Mouse (Mus musculus): Measurements from ENCODE around the gene Clasp2. TPM values are rescaled to one million over a fixed set of nuclear protein-coding genes. Genes with fewer than 3 reads are reported as not detected.
"Not testable (repeated sequence)": the region's sequence is repeated elsewhere in the genome, so short reads cannot be mapped to it uniquely, and the experiment has no call there.

Clasp2 gene
- total and polyA plus RNA-seq, 2 experiments, result 2.6 to 17.4 TPM

GRCm38 (mm10) chr9:113762389-113762788 is 21.1 kb downstream of the Clasp2 start:
- no peak overlapping the region for H3K27ac ChIP-seq (replicated peaks; ENCODE audit: insufficient read depth, low read depth, low read length)
- no peaks in the 10 kb centered on the region for H3K27me3 ChIP-seq (ENCODE audit: control insufficient read depth, insufficient read depth, low read length)
- no peaks in the 10 kb centered on the region for H3K79me2 ChIP-seq (ENCODE audit: control insufficient read depth, insufficient read depth, low read length)
- no peak for DNase-seq (ENCODE audit: extremely low read depth, low read depth, low spot score)
- TF ChIP-seq CTCF (IDR thresholded peaks at IDR 0.05; ENCODE audit: low read depth, low read length), result no peak
- no peaks in the 10 kb centered on the region for H3K4me1 ChIP-seq (ENCODE audit: control insufficient read depth, insufficient read depth, low read length)
- peaks cover 2% of the 10 kb centered on the region; the same call in 1 of the 2 replicates for H3K36me3 ChIP-seq (ENCODE audit: control insufficient read depth, insufficient read depth, low read length)
- no peak overlapping the region for H3K4me3 ChIP-seq (ENCODE audit: insufficient read depth, low read depth, low read length)
- no peak overlapping the region for H3K9ac ChIP-seq (ENCODE audit: low read depth, low read length)
- WGBS, result 94% methylated on average over 6 of the region's 6 CpGs

- WGBS, result 40% methylated on average over 4 of the region's 4 CpGs
- Histone ChIP-seq H3K36me3 (ENCODE audit: control insufficient read depth, insufficient read depth, low read length) (peaks cover 2% of the 10 kb centered on the region; the same call in 1 of the 2 replicates), H3K27ac (replicated peaks; ENCODE audit: insufficient read depth, low read depth, low read length) (no peak overlapping the region), H3K4me1 (ENCODE audit: control insufficient read depth, insufficient read depth, low read length) (no peaks in the 10 kb centered on the region), H3K79me2 (ENCODE audit: control insufficient read depth, insufficient read depth, low read length) (no peaks in the 10 kb centered on the region), H3K9ac (ENCODE audit: low read depth, low read length) (no peak overlapping the region), H3K4me3 (ENCODE audit: insufficient read depth, low read depth, low read length) (no peak overlapping the region), H3K27me3 (ENCODE audit: control insufficient read depth, insufficient read depth, low read length) (no peaks in the 10 kb centered on the region)
- DNase-seq (ENCODE audit: extremely low read depth, low read depth, low spot score), result no peak
- TF ChIP-seq CTCF (IDR thresholded peaks at IDR 0.05; ENCODE audit: low read depth, low read length) (no peak), POLR2A (IDR thresholded peaks at IDR 0.05; ENCODE audit: extremely low read depth, insufficient read depth, low read length) (no peak)
These were observed 21.9 kb downstream of the Clasp2 start for GRCm38 (mm10) chr9:113763123-113763522.

- Histone ChIP-seq H3K4me1 (ENCODE audit: control insufficient read depth, insufficient read depth, low read length) (no peaks in the 10 kb centered on the region), H3K79me2 (ENCODE audit: control insufficient read depth, insufficient read depth, low read length) (0 out of 2 replicates have a peak, but pooled peaks cover 2% of the 10 kb centered on the region), H3K27ac (replicated peaks; ENCODE audit: insufficient read depth, low read depth, low read length) (no peak overlapping the region), H3K27me3 (ENCODE audit: control insufficient read depth, insufficient read depth, low read length) (no peaks in the 10 kb centered on the region), H3K36me3 (ENCODE audit: control insufficient read depth, insufficient read depth, low read length) (peaks cover 3% of the 10 kb centered on the region; the same call in 1 of the 2 replicates), H3K4me3 (ENCODE audit: insufficient read depth, low read depth, low read length) (no peak overlapping the region), H3K9ac (ENCODE audit: low read depth, low read length) (no peak overlapping the region)
- TF ChIP-seq CTCF (IDR thresholded peaks at IDR 0.05; ENCODE audit: low read depth, low read length) (no peak), POLR2A (IDR thresholded peaks at IDR 0.05; ENCODE audit: extremely low read depth, insufficient read depth, low read length) (no peak)
- no peak for DNase-seq (ENCODE audit: extremely low read depth, low read depth, low spot score)
- 80% methylated on average over 4 of the region's 4 CpGs for WGBS
These were observed 29.4 kb downstream of the Clasp2 start for GRCm38 (mm10) chr9:113770640-113771039.

GRCm38 (mm10) chr9:113780863-113781262 is 39.6 kb downstream of the Clasp2 start:
- Histone ChIP-seq H3K79me2 (ENCODE audit: control insufficient read depth, insufficient read depth, low read length) (no peaks in the 10 kb centered on the region), H3K27me3 (ENCODE audit: control insufficient read depth, insufficient read depth, low read length) (no peaks in the 10 kb centered on the region), H3K27ac (replicated peaks; ENCODE audit: insufficient read depth, low read depth, low read length) (no peak overlapping the region), H3K4me1 (ENCODE audit: control insufficient read depth, insufficient read depth, low read length) (no peaks in the 10 kb centered on the region), H3K9ac (ENCODE audit: low read depth, low read length) (no peak overlapping the region), H3K4me3 (ENCODE audit: insufficient read depth, low read depth, low read length) (no peak overlapping the region), H3K36me3 (ENCODE audit: control insufficient read depth, insufficient read depth, low read length) (peaks cover 2% of the 10 kb centered on the region; the same call in 1 of the 2 replicates)
- TF ChIP-seq POLR2A (IDR thresholded peaks at IDR 0.05; ENCODE audit: extremely low read depth, insufficient read depth, low read length), result no peak
- no peak for TF ChIP-seq CTCF (IDR thresholded peaks at IDR 0.05; ENCODE audit: low read depth, low read length)
- no peak for DNase-seq (ENCODE audit: extremely low read depth, low read depth, low spot score)
- 77% methylated on average over 3 of the region's 3 CpGs for WGBS

GRCm38 (mm10) chr9:113782362-113783005 is 41.2 kb downstream of the Clasp2 start:
- Histone ChIP-seq H3K27ac (replicated peaks; ENCODE audit: insufficient read depth, low read depth, low read length) (no peak overlapping the region), H3K79me2 (ENCODE audit: control insufficient read depth, insufficient read depth, low read length) (no peaks in the 10 kb centered on the region), H3K4me1 (ENCODE audit: control insufficient read depth, insufficient read depth, low read length) (no peaks in the 10 kb centered on the region), H3K4me3 (ENCODE audit: insufficient read depth, low read depth, low read length) (no peak overlapping the region), H3K27me3 (ENCODE audit: control insufficient read depth, insufficient read depth, low read length) (no peaks in the 10 kb centered on the region), H3K36me3 (ENCODE audit: control insufficient read depth, insufficient read depth, low read length) (peaks cover 5% of the 10 kb centered on the region), H3K9ac (ENCODE audit: low read depth, low read length) (no peak overlapping the region)
- TF ChIP-seq CTCF (IDR thresholded peaks at IDR 0.05; ENCODE audit: low read depth, low read length), result no peak
- no peak for TF ChIP-seq POLR2A (IDR thresholded peaks at IDR 0.05; ENCODE audit: extremely low read depth, insufficient read depth, low read length)
- DNase-seq (ENCODE audit: extremely low read depth, low read depth, low spot score), result no peak
- 73% methylated on average over 4 of the region's 4 CpGs for WGBS

GRCm38 (mm10) chr9:113783674-113784073 is 42.4 kb downstream of the Clasp2 start:
- Histone ChIP-seq H3K4me1 (ENCODE audit: control insufficient read depth, insufficient read depth, low read length) (no peaks in the 10 kb centered on the region), H3K27ac (replicated peaks; ENCODE audit: insufficient read depth, low read depth, low read length) (no peak overlapping the region), H3K4me3 (ENCODE audit: insufficient read depth, low read depth, low read length) (no peak overlapping the region), H3K27me3 (ENCODE audit: control insufficient read depth, insufficient read depth, low read length) (no peaks in the 10 kb centered on the region), H3K36me3 (ENCODE audit: control insufficient read depth, insufficient read depth, low read length) (peaks cover 5% of the 10 kb centered on the region), H3K79me2 (ENCODE audit: control insufficient read depth, insufficient read depth, low read length) (no peaks in the 10 kb centered on the region), H3K9ac (ENCODE audit: low read depth, low read length) (no peak overlapping the region)
- 85% methylated on average over 5 of the region's 5 CpGs for WGBS
- no peak for TF ChIP-seq CTCF (IDR thresholded peaks at IDR 0.05; ENCODE audit: low read depth, low read length)
- TF ChIP-seq POLR2A (IDR thresholded peaks at IDR 0.05; ENCODE audit: extremely low read depth, insufficient read depth, low read length), result no peak
- no peak for DNase-seq (ENCODE audit: extremely low read depth, low read depth, low spot score)

- not testable (repeated sequence) for DNase-seq (ENCODE audit: extremely low read depth, low read depth, low spot score); H3K27me3 ChIP-seq (ENCODE audit: control insufficient read depth, insufficient read depth, low read length); H3K79me2 ChIP-seq (ENCODE audit: control insufficient read depth, insufficient read depth, low read length); H3K4me3 ChIP-seq (ENCODE audit: insufficient read depth, low read depth, low read length); H3K36me3 ChIP-seq (ENCODE audit: control insufficient read depth, insufficient read depth, low read length); H3K27ac ChIP-seq (replicated peaks; ENCODE audit: insufficient read depth, low read depth, low read length); H3K9ac ChIP-seq (ENCODE audit: low read depth, low read length); H3K4me1 ChIP-seq (ENCODE audit: control insufficient read depth, insufficient read depth, low read length)
- WGBS, result 78% methylated on average over 6 of the region's 6 CpGs
These were observed 48.0 kb downstream of the Clasp2 start for GRCm38 (mm10) chr9:113789283-113789682.

All from liver, adult 2 months (tissue).